Mouse (Mus musculus): Measurements from ENCODE around the gene I830077J02Rik. TPM values are rescaled to one million over a fixed set of nuclear protein-coding genes. Genes with fewer than 3 reads are reported as not detected.

I830077J02Rik gene
- polyA plus RNA-seq, 1 experiment from 2014 or later = 3.9 TPM

DNA sequence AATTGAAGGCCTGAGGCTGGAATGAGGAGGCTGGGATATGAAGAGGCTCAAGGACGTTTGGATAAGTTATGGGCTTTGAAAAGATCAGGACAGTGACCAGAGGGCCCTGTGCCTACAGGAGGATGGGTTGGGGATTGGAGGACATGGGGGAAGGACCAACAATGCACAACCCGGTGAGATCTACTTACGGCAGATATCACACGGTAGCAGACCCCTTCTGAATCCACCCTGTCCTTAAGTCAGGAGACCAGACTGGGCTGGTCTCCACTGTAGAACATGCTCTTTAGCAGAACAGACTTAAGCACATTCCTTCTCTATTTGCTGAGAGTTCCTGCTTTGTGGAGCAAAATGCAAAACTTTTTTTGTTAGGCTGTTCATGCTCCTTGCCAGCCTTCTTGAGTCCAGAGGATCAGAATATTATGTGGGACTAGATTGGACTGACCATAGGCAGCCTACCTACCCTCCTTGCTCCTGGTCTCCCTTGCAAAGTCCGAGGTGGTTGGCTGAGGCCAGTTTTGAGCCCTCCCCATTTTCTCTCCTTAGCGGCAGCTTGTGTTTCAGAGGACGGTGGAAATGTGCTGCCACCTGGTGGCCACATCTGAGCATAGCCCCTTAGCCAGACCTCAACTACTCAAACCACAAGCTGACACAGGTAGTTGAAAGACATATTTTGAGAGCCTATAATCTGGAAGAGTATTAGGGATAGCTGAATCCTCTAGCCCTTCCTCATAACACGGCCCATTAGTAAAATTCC lies 32.9 kb downstream of the I830077J02Rik start:
- peak; percentile 39 for ATAC-seq
- WGBS (ENCODE audit: insufficient replicate concordance) = 41% methylated on average over 8 of the region's 8 CpGs

DNA sequence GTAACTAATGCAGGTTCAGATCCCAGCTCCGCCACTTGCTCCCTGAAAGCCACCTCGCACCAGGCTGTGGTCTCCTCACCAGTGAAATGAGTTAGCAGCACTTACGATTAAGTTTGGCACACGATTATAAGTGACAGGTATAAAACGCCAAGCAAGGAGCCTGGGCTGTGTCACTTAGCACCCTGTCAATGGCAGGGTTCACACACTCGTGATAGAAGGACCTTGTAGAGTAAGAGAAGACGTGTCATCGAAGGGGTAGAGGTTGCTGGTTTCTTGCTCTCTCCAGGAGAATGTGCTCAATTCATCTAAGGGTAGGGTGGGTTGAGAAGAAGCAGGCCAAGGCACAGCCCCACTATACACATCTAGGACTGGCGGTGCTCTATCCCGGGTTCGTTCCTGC lies 33.6 kb downstream of the I830077J02Rik start:
- WGBS (ENCODE audit: insufficient replicate concordance) = 85% methylated on average over 11 of the region's 11 CpGs
- ATAC-seq (no peak), DNase-seq (no peak)
- no peak overlapping the region for H3K4me2 ChIP-seq (ENCODE audit: low read depth, low read length)
- H3K9ac ChIP-seq (replicated peaks) = no peak overlapping the region
- TF ChIP-seq EP300 (IDR thresholded peaks at IDR 0.05; ENCODE audit: low read depth) (no peak), CTCF (IDR thresholded peaks at IDR 0.05; ENCODE audit: low read depth) (no peak)
- peaks cover 16% of the 10 kb centered on the region for H3K4me1 ChIP-seq (ENCODE audit: insufficient read depth)
- no peak overlapping the region for H3K4me3 ChIP-seq (ENCODE audit: low read depth, low read length)
- no peak overlapping the region for H3K27ac ChIP-seq (ENCODE audit: low read depth)
- H3K27me3 ChIP-seq (ENCODE audit: insufficient read depth, low read length) = no peaks in the 10 kb centered on the region
- H3K9me3 ChIP-seq (ENCODE audit: low read length) = no peaks in the 10 kb centered on the region
- H3K36me3 ChIP-seq (replicated peaks; ENCODE audit: insufficient read depth, low read length) = no peaks in the 10 kb centered on the region

More for the DNA sequence above, 32.9 kb downstream of the I830077J02Rik start:
- no peaks in the 10 kb centered on the region for H3K9me3 ChIP-seq (ENCODE audit: low read length)
- H3K27ac ChIP-seq (ENCODE audit: low read depth) = no peak overlapping the region
- no peak overlapping the region for H3K9ac ChIP-seq (replicated peaks)
- no peak overlapping the region for H3K4me2 ChIP-seq (ENCODE audit: low read depth, low read length)
- H3K36me3 ChIP-seq (replicated peaks; ENCODE audit: insufficient read depth, low read length) = no peaks in the 10 kb centered on the region
- H3K27me3 ChIP-seq (ENCODE audit: insufficient read depth, low read length) = no peaks in the 10 kb centered on the region
- peak; percentile 97 for TF ChIP-seq CTCF (IDR thresholded peaks at IDR 0.05; ENCODE audit: low read depth)
- TF ChIP-seq EP300 (IDR thresholded peaks at IDR 0.05; ENCODE audit: low read depth) = no peak
- H3K4me3 ChIP-seq (ENCODE audit: low read depth, low read length) = no peak overlapping the region
- H3K4me1 ChIP-seq (ENCODE audit: insufficient read depth) = peaks cover 14% of the 10 kb centered on the region
- DNase-seq = peak; percentile 88

GRCm38 (mm10) chr3:105898325-105898724 lies 34.1 kb downstream of the I830077J02Rik start:
- DNase-seq = no peak
- 23% methylated on average over 2 of the region's 2 CpGs for WGBS (ENCODE audit: insufficient replicate concordance)
- Histone ChIP-seq H3K4me1 (ENCODE audit: insufficient read depth) (peaks cover 21% of the 10 kb centered on the region), H3K4me3 (ENCODE audit: low read depth, low read length) (no peak overlapping the region), H3K4me2 (ENCODE audit: low read depth, low read length) (no peak overlapping the region), H3K27ac (ENCODE audit: low read depth) (no peak overlapping the region), H3K36me3 (replicated peaks; ENCODE audit: insufficient read depth, low read length) (no peaks in the 10 kb centered on the region), H3K9me3 (ENCODE audit: low read length) (no peaks in the 10 kb centered on the region), H3K9ac (replicated peaks) (no peak overlapping the region), H3K27me3 (ENCODE audit: insufficient read depth, low read length) (no peaks in the 10 kb centered on the region)
- no peak for TF ChIP-seq EP300 (IDR thresholded peaks at IDR 0.05; ENCODE audit: low read depth)
- no peak for TF ChIP-seq CTCF (IDR thresholded peaks at IDR 0.05; ENCODE audit: low read depth)
- no peak for ATAC-seq

GRCm38 (mm10) chr3:105896811-105897210 lies 35.7 kb downstream of the I830077J02Rik start:
- H3K4me3 ChIP-seq (ENCODE audit: low read depth, low read length) = no peak overlapping the region
- H3K27ac ChIP-seq (ENCODE audit: low read depth) = no peak overlapping the region
- ATAC-seq = no peak
- DNase-seq = no peak
- no peak overlapping the region for H3K4me2 ChIP-seq (ENCODE audit: low read depth, low read length)
- H3K9ac ChIP-seq (replicated peaks) = no peak overlapping the region
- no peaks in the 10 kb centered on the region for H3K9me3 ChIP-seq (ENCODE audit: low read length)
- WGBS (ENCODE audit: insufficient replicate concordance) = 81% methylated on average over 3 of the region's 3 CpGs
- no peaks in the 10 kb centered on the region for H3K27me3 ChIP-seq (ENCODE audit: insufficient read depth, low read length)
- H3K36me3 ChIP-seq (replicated peaks; ENCODE audit: insufficient read depth, low read length) = no peaks in the 10 kb centered on the region
- peaks cover 34% of the 10 kb centered on the region for H3K4me1 ChIP-seq (ENCODE audit: insufficient read depth)
- TF ChIP-seq EP300 (IDR thresholded peaks at IDR 0.05; ENCODE audit: low read depth) = no peak
- no peak for TF ChIP-seq CTCF (IDR thresholded peaks at IDR 0.05; ENCODE audit: low read depth)

DNA sequence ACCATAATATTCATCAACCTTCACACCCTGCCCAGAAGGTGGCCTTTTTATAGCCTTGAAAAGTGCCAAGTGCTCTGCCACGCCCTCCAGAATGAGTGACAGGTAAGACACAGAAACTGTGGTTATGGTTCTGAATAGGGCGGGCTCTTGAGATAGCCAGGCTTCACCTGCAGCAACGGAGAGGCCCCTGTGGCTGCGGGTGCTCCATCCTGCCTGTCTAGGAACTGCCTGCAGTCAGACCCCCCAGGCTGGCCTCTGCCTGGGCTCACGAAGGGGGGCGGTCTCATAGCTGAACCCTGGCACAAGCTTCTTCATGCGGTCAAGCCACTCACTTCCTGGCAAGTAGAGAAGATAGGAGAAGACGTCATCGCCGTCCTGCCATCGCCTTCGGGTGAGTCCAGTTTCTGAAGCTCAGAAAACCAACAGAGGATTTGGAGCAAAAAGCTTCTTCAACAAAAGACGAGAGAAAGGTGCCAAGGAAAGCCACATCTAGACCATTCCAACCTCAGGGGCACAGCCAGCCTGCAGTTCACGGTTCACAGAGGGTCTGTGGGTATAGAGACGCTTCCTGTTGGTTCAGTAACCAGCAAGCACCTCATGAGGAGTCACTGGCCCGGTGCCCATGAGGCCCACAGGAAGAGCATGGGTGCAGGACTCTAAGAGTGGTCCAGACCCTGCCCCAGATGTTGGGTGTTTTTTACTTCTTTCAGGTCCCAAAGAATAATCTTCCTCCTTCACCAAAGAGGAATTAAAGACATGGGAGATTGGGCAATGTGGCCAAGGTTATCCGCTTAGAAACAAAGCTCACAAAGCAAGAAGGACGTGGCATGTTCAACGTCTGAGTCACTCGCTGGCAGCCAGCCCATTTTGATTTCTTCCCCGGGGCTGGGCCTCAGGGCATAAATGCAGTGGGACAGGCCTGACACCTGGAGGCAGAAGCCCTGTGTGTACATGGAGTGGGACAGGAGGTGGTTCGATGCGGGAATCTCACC lies 37.6 kb downstream of the I830077J02Rik start:
- peak; percentile 77 for ATAC-seq
- TF ChIP-seq EP300 (IDR thresholded peaks at IDR 0.05; ENCODE audit: low read depth) = peak; percentile 77
- peak; percentile 95 for TF ChIP-seq CTCF (IDR thresholded peaks at IDR 0.05; ENCODE audit: low read depth)
- Histone ChIP-seq H3K9me3 (ENCODE audit: low read length) (no peaks in the 10 kb centered on the region), H3K36me3 (replicated peaks; ENCODE audit: insufficient read depth, low read length) (no peaks in the 10 kb centered on the region), H3K27me3 (ENCODE audit: insufficient read depth, low read length) (no peaks in the 10 kb centered on the region), H3K4me1 (ENCODE audit: insufficient read depth) (peaks cover 40% of the 10 kb centered on the region), H3K4me2 (ENCODE audit: low read depth, low read length) (peak overlapping the region; percentile 42), H3K9ac (replicated peaks) (peak overlapping the region; percentile 3; the same call in 1 of the 2 replicates), H3K27ac (ENCODE audit: low read depth) (peak overlapping the region; percentile 95), H3K4me3 (ENCODE audit: low read depth, low read length) (peak overlapping the region; percentile 11; the same call in 1 of the 2 replicates)
- peak; percentile 93 for DNase-seq
- WGBS (ENCODE audit: insufficient replicate concordance) = 21% methylated on average over 23 of the region's 23 CpGs

GRCm38 (mm10) chr3:105893941-105894391 lies 38.5 kb downstream of the I830077J02Rik start:
- Histone ChIP-seq H3K9ac (replicated peaks) (0 out of 2 replicates have a peak overlapping the region, but pooled peaks have one; percentile 26), H3K27ac (ENCODE audit: low read depth) (peak overlapping the region; percentile 95), H3K4me1 (ENCODE audit: insufficient read depth) (peaks cover 40% of the 10 kb centered on the region), H3K36me3 (replicated peaks; ENCODE audit: insufficient read depth, low read length) (no peaks in the 10 kb centered on the region), H3K4me2 (ENCODE audit: low read depth, low read length) (peak overlapping the region; percentile 42), H3K9me3 (ENCODE audit: low read length) (no peaks in the 10 kb centered on the region), H3K4me3 (ENCODE audit: low read depth, low read length) (no peak overlapping the region), H3K27me3 (ENCODE audit: insufficient read depth, low read length) (no peaks in the 10 kb centered on the region)
- TF ChIP-seq EP300 (IDR thresholded peaks at IDR 0.05; ENCODE audit: low read depth) (no peak), CTCF (IDR thresholded peaks at IDR 0.05; ENCODE audit: low read depth) (no peak)
- WGBS (ENCODE audit: insufficient replicate concordance) = 36% methylated on average over 6 of the region's 6 CpGs
- ATAC-seq (no peak), DNase-seq (peak; percentile 36)
